Comparison of ENCODE assay signal across 8 mouse cellular contexts in genomic region chr8:46859164-46859846, GRCm38 (mm10).
A peak's percentile ranks its signal among the peaks of the same experiment; 100 is the strongest.
DNase-seq lines count a peak whose midpoint lies in the region; ATAC-seq lines count a peak whose summit lies in the region.

No protein-coding gene starts in this region.

- no peak for ATAC-seq in heart, embryonic 15.5 days (replicated peaks; ENCODE audit: insufficient number of reproducible peaks, insufficient read depth, low FRiP score, low read depth)
- peak; percentile 87 for ATAC-seq in CD4-positive, CD25-positive, alpha-beta regulatory T cell, adult 4 months
- ATAC-seq in hematopoietic stem cell, adult 5-6 weeks (replicated peaks in 1 of 2; ENCODE audit: insufficient read depth in 1 of 2, low FRiP score in 2 of 2, low TSS enrichment in 1 of 2, low read depth in 1 of 2, poor library complexity in 2 of 2, severe bottlenecking in 2 of 2), result peak; percentile 57 to 73
- peak; percentile 21; the same call in 1 of the 2 replicates for ATAC-seq in midbrain, embryonic 16.5 days

- WGBS in heart, embryonic 15.5 days, result 43% methylated on average over 7 of the region's 7 CpGs
- WGBS in midbrain, embryonic 16.5 days, result 28% methylated on average over 7 of the region's 7 CpGs

- 0 out of 2 replicates have a peak, but pooled peaks cover 4% of the 10 kb centered on the region for H3K4me1 ChIP-seq in heart, embryonic 15.5 days (replicated peaks)
- H3K4me1 ChIP-seq in midbrain, embryonic 16.5 days (ENCODE audit: control insufficient read depth, insufficient read depth, low read length), result peaks cover 2% of the 10 kb centered on the region; the same call in 1 of the 2 replicates

- H3K9ac ChIP-seq in heart, embryonic 15.5 days, result no peak overlapping the region
- no peak overlapping the region for H3K9ac ChIP-seq in midbrain, embryonic 16.5 days (ENCODE audit: low read depth, low read length)

- H3K27ac ChIP-seq in heart, embryonic 15.5 days, result peak overlapping the region; percentile 39; the same call in 1 of the 2 replicates
- 0 out of 2 replicates have a peak overlapping the region, but pooled peaks have one; percentile 59 for H3K27ac ChIP-seq in midbrain, embryonic 16.5 days (ENCODE audit: low read length)

- intact Hi-C loops in heart, postnatal 25 days (cut with DNase I), result no loop called here

- H3K36me3 ChIP-seq in heart, embryonic 15.5 days, result no peaks in the 10 kb centered on the region
- no peaks in the 10 kb centered on the region for H3K36me3 ChIP-seq in midbrain, embryonic 16.5 days (ENCODE audit: control insufficient read depth, insufficient read depth, low read length)

- DNase-seq in heart, postnatal 25 days (ENCODE audit: low spot score), result no peak
- DNase-seq in right cerebral cortex, postnatal 36 days (ENCODE audit: low spot score in 2 of 2), result no peak
- DNase-seq in testis, postnatal 14 days (ENCODE audit: low spot score), result no peak
- no peak for DNase-seq in gastrocnemius, postnatal 10 days

- no peaks in the 10 kb centered on the region for H3K27me3 ChIP-seq in heart, embryonic 15.5 days
- H3K27me3 ChIP-seq in midbrain, embryonic 16.5 days (ENCODE audit: control insufficient read depth, insufficient read depth, low read depth, low read length), result no peaks in the 10 kb centered on the region

- H3K4me3 ChIP-seq in heart, embryonic 15.5 days, result no peak overlapping the region
- H3K4me3 ChIP-seq in midbrain, embryonic 16.5 days (ENCODE audit: low read depth, low read length), result no peak overlapping the region

- H3K9me3 ChIP-seq in heart, embryonic 15.5 days (replicated peaks), result no peaks in the 10 kb centered on the region
- no peaks in the 10 kb centered on the region for H3K9me3 ChIP-seq in midbrain, embryonic 16.5 days (replicated peaks; ENCODE audit: control insufficient read depth, low read length, poor library complexity, severe bottlenecking)

- H3K4me2 ChIP-seq in heart, embryonic 15.5 days, result no peak overlapping the region
- no peak overlapping the region for H3K4me2 ChIP-seq in midbrain, embryonic 16.5 days (ENCODE audit: low read length)
